Mouse (Mus musculus) adrenal gland, postnatal 10 days (tissue): Measurements from ENCODE around the gene Obscn. TPM values are rescaled to one million over a fixed set of nuclear protein-coding genes. Genes with fewer than 3 reads are reported as not detected.

Source experiments
- DNase-seq: peaks from one replicate; pipeline ENCODE4 v3.0.0; 2021; ENCODE audit warnings: mixed read lengths
- total RNA-seq, 2 experiments: library from RNA; stranded (reverse); gene quantifications; 2 replicates each; pipeline ENCODE4 v1.2.3; 2021

Gene Obscn
- total RNA-seq, 2 experiments from 2014 or later = 20.0 to 75.3 TPM

DNA sequence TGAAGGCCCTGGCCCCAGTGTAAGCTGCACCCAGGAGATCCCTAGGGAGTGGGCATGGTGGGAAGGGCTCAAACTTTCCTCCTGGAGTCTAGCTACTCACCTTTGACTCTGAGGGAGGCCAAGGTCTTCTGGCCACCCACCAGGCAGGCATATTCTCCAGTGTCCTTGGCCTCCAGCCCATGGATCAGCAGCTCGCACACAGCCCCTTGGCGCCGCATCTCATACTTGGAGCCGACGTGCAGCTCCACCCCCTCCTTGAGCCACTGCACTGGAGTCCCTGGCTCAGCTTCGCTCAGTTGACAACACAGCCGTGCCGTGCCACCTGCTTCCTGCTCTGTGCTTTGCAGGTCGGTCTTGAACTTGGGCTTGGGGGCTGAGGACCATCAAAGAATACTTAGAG, 85.2 kb downstream of the Obscn start:
- DNase-seq = peak; percentile 39

DNA sequence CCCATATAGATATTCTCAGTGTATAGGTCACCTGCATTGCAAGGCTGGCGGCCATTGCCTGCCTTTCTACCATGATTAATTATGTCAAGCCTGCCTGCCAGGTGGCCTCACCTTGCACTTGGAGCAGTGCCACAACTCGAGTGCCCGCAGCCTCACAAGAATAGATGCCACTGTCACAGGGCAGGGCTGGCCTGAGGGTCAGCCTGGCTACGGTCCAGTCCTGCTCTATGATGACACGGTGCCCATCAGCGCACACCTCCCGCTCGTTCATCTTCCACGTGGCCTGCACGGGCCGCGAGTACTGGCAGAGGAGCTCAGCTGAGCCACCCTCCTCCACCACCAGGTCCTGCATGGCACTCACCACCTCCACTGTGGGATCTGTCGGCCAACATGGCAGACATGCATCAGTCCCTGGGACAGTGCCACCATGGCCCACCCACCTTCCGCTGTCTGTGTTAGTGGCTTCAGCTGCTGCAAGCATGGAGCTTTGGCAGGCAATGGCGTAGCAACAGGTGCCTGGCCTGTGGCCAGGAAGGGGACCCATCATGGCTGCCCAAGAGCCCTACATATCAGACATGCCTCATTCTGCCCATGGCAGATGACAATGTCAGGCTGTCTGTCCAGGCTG, 91.4 kb downstream of the Obscn start:
- no peak for DNase-seq

DNA sequence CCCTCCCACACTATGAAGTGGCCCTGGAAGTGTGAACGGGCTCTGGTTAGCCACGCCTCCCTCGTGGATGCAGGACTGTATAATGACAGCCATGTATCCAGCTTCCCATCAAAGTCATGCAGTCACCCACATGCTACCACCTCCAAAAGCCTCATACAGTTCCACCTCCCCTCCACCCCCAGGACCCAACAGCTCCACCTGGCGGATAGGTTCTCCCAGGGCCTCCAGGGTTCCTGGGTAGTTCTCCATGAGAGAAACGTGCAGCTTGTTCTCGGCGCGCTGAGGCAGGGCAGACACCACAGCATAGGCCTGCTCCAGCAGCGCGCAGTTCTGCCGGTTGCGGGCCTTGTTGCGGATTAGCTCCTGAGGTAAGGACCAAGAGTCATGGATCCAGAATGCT, 107.2 kb downstream of the Obscn start:
- DNase-seq = no peak

DNA sequence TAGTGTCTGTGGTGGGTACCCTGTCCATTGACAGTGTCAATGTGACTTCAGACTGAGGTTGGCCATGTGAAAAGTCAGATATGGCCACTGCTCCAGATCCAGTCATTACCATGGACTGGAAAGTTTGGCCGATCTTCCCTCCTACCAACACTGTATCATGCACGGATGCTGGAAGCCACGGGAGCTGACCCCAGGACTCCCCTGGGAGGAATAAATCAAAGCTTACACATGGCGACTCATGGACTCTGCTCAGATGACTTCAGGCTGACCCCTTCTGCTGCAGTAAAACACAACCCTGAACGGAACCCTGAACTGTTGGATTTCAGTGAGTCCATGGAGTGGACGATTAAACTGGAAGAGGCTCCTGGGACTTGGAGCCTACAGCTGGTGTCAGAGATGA, 109.8 kb downstream of the Obscn start:
- DNase-seq = no peak

DNA sequence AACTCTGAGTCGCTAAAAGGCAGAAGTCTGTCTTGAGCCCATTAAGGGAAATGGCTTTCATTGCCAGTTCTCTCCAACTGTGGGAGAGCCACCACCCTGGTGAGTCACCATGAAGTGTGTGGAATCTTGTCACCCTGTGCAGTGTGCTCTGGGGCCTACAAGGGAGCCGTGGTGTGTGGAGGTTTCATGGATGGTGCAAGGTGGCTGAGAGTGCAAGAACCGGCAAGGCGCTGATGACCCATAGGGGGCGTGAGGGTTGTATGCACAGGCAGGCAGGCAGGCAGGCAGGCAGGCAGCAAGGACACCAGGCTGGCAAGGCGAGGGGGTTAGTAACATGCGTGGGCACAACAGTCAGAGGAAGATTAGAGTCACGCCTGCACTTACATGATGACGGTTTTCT, 121.2 kb downstream of the Obscn start:
- peak; percentile 76 for DNase-seq

DNA sequence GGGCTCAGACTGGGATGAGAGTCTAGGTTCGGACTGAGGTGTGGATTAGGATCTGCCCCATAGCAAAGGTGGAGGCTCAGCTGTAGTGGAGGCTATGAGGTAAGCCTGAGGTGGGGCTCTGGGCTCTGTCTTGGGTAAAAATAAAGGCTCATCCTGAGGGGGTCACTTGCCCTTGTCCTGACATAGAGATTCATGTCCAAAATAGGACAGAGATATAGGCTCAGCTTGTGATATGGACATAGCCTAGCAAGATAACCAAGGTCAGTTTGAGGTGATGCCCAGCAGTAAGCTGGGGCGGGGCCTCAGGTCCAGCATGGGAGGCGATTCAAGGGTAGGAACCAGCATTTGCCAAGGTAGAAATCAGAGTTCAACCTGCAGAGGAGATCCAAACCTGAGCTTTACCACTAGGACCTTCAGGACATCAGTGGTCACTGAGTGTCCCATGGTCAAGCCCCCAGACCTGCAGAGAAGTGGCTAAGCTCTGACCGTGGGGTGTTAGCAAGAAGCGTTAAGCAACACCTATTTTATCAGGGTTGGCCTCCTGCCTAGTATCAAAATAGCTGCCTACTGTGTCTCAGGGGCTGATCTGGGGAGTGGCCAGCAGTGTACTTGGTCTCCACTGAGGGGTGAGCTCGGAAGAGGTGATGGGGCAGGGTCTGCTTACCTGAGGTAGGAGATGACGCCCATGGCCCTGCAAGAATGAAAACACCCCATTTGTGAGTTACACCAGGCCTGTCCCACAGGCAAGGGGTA, 133.7 kb downstream of the Obscn start:
- no peak for DNase-seq

DNA sequence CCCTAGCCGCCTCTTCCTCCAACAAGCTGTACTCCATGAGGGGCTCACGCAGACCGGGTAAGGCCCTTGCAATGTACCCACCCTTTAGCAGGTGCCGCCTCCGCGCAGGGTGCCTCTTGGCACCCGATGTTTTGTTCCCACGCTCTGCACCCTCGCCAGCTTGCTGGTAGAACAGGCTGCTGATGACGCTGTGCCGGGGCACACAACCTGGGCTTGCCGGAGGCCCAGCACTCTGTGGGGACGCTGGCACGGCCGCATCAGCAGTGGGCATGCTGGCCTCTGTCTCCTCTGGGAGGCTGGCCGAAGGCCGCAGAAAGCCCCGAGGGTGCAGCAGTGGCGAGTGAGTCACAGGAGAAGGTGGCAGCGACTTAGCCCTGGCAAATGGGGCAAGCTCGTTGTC, 135.6 kb downstream of the Obscn start:
- no peak for DNase-seq

DNA sequence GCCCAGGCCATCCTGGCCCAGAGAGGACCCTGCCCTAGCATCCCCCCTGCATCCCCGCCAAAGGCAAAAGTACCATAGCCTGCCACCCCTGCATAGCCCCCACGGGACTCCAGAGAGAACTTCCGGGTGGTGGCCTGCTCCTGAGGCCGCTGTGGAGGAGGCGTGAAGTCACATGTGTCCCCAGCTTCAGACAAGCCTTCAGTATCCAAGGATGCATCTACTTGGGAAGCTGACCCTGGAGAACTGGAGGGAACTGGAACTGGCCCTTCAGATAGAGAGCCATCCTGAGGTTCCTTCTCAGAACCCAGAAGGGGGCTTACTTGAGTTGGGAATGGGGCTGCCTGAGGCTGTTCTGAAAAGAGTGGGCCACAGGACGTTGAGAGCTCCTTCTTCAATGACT, 136.4 kb downstream of the Obscn start:
- no peak for DNase-seq

DNA sequence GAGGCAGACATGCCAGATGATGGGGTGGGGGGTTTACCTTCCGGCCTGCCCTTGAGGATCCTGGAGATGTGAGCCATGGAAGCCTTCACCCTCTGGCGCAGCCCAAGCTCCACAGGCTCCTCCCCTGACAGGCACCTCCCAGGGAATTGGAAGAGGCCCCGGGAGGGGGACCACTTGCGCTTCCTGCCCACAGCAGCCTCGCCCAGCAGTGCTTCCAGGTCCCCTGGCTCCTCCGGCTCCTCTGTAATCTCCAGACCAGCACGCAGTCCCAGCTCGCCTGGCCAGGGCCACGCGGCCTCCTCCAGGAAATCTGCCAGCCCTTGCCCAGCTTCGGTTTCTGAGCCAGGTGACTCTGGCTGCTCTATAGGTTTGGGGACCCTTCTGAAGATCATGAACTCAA, 137.0 kb downstream of the Obscn start:
- no peak for DNase-seq

DNA sequence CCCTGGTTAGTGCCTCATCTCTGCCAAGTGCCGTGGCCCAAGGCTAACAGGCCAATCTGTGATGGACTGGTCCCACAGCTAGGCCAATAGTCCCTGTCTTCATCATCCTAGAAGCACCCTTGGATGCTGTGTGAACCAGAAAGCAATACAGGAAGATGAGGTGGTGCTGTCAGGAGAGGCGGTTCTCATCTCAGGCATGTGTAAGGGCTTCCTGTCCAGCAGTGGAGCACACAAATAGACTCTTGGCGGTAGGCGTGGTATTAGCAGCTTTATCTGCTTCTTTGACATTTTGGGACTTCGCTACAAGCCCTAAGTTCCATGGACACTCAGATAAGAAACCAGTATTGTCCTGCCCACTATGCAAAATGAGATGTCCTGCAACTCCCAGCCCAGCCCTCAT, 138.7 kb downstream of the Obscn start:
- no peak for DNase-seq

DNA sequence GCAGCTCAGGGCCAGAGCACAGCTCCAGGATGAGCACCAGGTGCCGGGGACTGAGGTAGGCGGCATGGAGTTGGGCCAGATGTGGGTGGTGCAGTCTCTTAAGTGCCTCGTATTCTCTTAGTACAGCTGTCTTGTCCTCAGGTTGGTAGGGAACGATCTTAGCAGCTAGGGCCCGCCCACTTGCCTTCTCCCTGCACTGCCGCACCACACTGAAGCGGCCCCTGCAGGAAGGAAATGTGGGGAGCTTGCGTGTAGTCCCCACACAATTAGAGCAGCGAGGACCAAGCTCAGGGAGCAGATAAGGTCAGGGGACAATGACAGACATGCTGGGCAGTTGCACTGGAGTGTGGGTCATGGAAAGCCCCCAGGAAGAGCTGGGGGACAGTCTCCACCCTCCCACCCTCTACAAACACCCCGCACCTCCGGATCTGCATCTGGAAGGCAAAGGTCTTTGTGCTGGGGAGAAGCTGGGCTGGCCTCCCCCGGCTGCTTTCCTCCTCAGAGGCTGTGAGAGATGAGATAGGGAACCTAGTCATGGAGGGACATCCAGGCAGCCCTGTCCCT, 140.3 kb downstream of the Obscn start:
- DNase-seq = no peak

DNA sequence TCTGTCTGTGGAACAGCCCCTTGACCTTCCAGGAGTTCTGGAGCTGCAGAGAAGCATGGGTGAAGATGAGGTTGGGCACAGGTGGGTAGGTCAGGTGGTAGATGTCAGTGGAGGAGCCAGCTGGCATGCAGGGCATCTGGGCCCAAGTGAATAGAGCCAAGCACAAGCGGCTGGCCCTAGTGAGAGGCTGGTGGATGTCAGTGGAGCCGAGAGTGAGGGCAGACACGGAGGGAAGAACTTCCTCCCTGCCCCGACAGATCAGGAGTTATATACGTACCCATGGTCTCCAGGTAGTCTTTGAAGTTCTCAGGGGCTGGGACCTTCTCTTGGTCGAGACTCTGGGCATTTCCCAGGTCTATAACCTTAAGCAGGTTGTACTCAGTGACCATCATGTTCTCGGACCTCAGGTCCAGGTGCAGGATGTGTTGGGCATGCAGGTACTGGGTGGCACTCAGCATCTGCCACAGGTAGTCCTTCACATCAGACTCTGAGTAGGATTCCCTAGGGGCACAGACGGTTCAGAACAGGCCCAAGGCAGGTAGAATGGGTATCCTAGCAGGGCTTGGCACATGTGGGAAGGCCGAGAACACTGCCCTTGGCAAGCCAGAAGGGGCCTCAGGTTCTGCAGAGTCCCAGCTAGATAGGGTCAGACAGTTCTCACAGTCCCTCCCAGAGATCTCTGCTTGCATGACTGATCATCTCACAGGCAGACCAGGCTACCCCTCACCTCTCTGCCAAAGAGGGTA, 141.0 kb downstream of the Obscn start:
- DNase-seq = no peak

DNA sequence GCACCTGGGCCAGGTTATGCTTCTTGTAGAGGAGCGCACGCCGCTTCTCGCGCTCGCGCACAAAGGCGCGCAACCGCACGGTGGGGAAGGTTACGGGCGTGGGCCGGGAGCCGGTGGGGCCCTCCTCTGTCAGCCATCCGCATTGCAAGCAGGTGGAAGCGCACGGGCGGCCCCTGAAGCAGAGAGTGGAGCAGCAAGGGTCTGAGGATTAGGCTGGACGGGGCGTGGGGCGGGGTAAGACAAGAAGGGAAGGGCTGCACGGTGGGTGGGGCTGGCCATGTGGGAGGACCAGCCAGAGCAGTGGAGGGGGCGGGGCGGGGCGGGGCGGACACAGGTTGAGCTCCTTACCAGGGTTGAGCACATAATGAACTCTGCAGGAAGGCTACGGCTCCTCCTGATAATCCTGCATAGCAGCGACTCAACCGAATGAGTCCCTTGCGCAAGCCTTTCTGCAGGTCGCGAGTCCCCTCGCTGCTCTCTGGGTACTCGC, 141.8 kb downstream of the Obscn start:
- DNase-seq = peak; percentile 61

DNA sequence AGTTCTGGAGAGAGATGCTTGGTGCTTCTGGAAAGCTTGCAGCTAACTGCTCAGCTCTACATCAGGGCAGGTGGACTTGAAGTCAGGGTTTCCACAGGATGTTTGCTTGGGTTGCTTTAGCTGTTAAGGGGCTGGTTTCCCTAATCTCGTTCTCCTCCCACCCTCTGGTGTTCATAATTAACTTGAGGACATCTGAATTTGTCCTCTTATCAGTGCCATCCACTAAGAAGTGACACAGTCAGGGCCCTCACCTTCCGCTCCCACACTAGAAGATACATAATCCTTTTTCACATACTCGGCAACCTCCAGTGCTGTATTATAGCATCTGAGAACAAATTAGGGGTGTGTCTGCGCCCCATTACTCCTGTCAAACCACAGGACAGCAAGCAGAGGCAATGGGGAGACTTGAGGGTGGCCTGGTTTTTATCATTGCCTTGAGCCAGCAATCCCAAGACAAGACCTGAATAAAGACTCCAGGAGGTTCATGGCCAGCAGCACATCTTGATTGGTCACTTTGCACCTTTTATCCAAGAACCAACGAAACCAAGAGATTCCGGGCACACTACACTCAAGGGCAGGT, 143.0 kb downstream of the Obscn start:
- no peak for DNase-seq

DNA sequence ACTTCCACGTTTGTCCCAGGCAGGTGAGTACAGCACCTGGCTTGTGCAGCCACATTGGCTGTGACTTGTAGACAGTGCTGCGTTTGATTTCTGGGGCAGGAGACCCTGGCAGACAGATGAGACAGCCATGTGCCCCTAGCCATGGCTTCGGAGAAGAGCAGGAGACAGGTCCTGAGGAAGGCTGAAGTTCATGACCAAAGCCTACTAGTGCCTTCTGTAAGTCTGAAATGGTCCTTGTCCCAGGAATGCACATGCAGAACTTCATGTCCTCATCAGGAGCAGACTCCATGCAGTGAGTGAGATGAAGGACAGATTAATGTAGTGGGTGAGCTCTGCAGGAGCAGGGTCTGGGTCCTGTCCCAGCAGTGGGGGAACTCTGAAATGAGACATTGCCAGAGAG, 144.3 kb downstream of the Obscn start:
- no peak for DNase-seq

DNA sequence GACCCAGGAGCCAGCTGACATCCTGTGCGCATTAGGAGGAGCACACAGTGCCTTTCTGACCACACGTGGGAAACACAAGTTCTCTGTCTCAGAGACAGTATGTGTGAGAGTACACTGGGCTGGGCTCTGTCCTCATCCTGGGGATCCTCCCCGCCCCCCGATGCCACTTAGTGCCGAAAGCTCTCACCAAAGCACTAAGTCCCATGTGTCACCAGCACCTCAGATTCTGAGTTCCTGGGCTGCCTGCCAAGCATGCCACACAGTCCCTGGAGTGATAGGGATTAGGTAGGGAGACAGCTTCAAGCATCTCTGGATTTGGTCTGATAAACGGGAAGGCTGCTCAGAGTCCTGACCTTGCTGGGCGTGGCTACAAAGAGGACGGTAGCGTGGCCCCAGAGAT, 145.4 kb downstream of the Obscn start:
- peak; percentile 34 for DNase-seq

DNA sequence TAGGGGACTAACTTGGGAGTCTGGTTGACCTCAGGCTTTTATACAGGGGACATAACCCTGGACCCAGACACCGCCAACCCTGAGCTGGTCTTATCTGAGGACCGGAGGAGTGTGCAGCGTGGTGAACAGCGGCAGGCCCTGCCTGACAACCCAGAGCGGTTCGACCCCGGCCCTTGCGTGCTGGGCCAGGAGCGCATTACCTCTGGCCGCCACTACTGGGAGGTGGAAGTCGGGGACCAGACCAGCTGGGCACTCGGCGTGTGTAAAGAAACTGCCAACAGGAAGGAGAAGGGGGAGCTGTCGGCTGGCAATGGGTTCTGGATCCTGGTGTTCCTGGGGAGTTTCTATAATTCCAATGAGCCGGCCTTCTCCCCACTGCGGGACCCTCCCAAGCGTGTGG, 146.1 kb downstream of the Obscn start:
- no peak for DNase-seq

DNA sequence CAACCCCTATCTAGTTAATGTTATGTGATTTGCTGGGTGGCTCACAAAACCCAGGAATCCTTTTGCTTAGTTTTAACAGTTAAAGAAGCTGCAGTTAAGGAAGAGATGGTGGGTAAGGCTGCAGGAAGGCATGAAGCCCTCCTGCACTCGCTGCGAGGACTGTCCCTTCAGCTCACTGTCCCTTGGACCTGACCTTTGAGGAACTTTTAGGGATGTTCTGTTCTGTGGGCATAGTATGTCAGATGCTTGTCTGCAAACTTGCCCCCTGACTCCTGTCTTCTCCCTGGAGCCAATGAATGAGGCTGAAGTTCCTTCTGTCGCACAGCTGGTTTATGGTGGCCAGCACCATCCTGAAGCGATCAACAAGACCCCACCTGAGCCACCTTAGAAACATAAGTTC, 147.0 kb downstream of the Obscn start:
- no peak for DNase-seq

DNA sequence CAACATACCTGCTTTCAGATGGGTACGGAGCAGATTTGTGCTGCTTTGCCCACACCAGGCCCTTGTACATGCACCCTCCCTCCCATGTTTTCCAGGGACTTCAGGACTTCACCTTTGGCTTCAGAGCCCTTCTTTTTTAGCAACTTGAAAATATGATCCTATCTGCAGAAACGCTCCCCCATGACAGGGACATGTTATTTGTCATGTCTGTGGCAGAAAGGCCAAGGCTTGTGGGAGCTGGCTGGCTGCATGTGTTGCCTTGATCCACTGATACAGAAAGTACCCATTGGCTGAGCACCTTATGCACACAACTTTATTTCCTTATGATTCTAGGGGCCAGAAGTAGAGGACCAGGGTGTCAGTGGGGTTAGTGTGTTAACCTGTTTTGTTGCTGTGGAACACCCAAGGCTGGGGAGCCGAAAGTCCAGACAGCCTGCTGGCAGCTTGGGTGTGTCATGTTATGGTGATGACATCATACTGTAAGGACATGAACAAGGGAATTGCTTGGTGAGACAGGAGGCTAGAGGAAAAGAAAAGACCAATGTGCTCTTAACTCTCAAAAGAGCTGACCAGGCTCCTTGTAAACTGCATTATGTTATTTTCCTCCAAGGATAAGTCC, 150.8 kb downstream of the Obscn start:
- peak; percentile 51 for DNase-seq

DNA sequence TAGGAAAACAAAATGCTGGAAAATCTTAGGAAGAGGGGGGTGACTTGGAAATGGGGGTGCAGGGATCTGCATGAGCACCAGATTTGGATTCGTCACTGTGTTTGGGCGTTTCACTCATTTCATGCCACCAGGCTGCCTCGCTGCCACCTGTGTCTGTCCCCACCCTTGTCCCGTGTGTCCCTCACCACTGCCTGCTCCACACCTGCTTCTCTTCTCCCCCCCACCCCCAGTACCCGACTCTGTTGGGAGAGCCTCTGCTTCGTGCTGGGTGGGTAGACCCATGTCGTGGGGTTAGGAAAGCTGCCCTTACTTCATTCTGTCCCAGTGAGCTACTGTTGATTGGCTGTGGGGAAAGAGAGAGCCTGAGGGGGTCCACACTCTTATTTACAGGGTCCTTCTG, 151.5 kb downstream of the Obscn start:
- no peak for DNase-seq

DNA sequence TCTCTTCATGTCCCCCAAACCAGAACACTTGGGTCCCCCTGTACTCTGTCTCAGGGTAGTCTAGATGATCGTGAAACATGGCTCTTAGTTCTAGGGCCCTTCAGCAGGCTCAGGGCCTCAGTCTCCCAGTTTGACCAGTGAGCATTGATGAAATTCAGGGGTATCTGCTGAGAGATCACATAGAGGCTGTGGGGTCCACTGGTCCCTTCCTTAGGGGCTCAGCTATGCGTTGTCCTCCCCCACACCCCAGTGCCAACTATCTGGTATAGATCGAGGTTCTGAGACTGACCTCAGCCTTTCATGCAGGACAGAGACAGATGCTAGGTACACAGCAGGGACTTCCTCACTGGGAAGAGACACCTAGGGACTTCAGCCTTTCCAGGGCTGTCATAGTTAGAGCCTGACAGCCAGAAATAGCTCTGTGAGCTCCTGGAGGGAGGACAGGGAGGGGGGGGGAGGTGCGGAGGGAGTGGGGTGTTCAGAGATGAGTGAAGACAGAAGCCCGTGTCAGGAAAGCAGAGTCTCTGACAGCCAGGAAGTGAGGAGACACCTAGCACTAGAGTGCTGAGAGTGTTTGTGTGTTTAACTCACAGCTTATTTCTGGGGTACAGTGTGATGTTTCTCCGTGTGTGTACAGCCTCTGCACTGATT, 152.4 kb downstream of the Obscn start:
- no peak for DNase-seq
